Mouse (Mus musculus): ENCODE data around the gene Ccr10. TPM values are rescaled to one million over a fixed set of nuclear protein-coding genes. Genes with fewer than 3 reads are reported as not detected.

Gene Ccr10
- total and polyA plus RNA-seq, 3 experiments = not detected

- TF ChIP-seq MAZ (IDR thresholded peaks at IDR 0.05; ENCODE audit: low read depth, low read length) (no peak), TCF12 (IDR thresholded peaks at IDR 0.05; ENCODE audit: low read depth, low read length) (no peak), KAT2A (conservative IDR thresholded peaks at IDR 0.05; ENCODE audit: low read depth, low read length) (no peak)
These were observed 10.2 kb upstream of the Ccr10 start (continued) for GRCm38 (mm10) chr11:101185441-101185840.

- Histone ChIP-seq H3K36me3 (ENCODE audit: control insufficient read depth in 1 of 2, insufficient read depth in 2 of 2, low read length in 2 of 2) (peaks cover 0 to 9% of the 10 kb centered on the region in 2 experiments; a peak in 2 of 4 replicates), H3K27me3 (ENCODE audit: control insufficient read depth in 1 of 2, insufficient read depth in 2 of 2, low read length in 2 of 2) (no peaks in the 10 kb centered on the region), H3K9ac (ENCODE audit: control insufficient read depth, low read depth, low read length, poor library complexity, severe bottlenecking) (no peak overlapping the region), H3K9me3 (replicated peaks; ENCODE audit: insufficient read depth, low read length) (no peaks in the 10 kb centered on the region), H3K4me1 (ENCODE audit: control insufficient read depth in 1 of 2, insufficient read depth in 2 of 2, low read length in 2 of 2) (peaks cover 2 to 9% of the 10 kb centered on the region in 2 experiments), H3K27ac (ENCODE audit: control insufficient read depth, low read depth, low read length) (no peak overlapping the region), H3K79me2 (ENCODE audit: control insufficient read depth, insufficient read depth, low read length, poor library complexity) (no peaks in the 10 kb centered on the region), H3K4me3 (ENCODE audit: control insufficient read depth in 1 of 2, insufficient read depth in 1 of 2, low read depth in 2 of 2, low read length in 2 of 2) (no peak overlapping the region)
- TF ChIP-seq ZKSCAN1 (IDR thresholded peaks at IDR 0.05; ENCODE audit: low read depth, low read length) = no peak
- TF ChIP-seq GABPA (IDR thresholded peaks at IDR 0.05; ENCODE audit: low read depth, low read length) = no peak
- TF ChIP-seq RAD21 (IDR thresholded peaks at IDR 0.05; ENCODE audit: low read depth, low read length) = no peak
- DNase-seq (ENCODE audit: low read depth, low spot score) = no peak
These were observed 9.7 kb upstream of the Ccr10 start for GRCm38 (mm10) chr11:101184984-101185383.

GRCm38 (mm10) chr11:101182771-101183517 is 7.7 kb upstream of the Ccr10 start:
- H3K4me1 ChIP-seq (ENCODE audit: control insufficient read depth in 1 of 2, insufficient read depth in 2 of 2, low read length in 2 of 2) = no peaks in the 10 kb centered on the region
- no peaks in the 10 kb centered on the region for H3K9me3 ChIP-seq (replicated peaks; ENCODE audit: insufficient read depth, low read length)
- H3K79me2 ChIP-seq (ENCODE audit: control insufficient read depth, insufficient read depth, low read length, poor library complexity) = no peaks in the 10 kb centered on the region
- TF ChIP-seq SMC3 (IDR thresholded peaks at IDR 0.05; ENCODE audit: low read depth, low read length) = no peak
- TF ChIP-seq ZMIZ1 (IDR thresholded peaks at IDR 0.05; ENCODE audit: low read depth, low read length) = no peak
- TF ChIP-seq USF1 (IDR thresholded peaks at IDR 0.05; ENCODE audit: low read depth, low read length) = no peak
- no peak for TF ChIP-seq EP300 (IDR thresholded peaks at IDR 0.05; ENCODE audit: low read depth in 1 of 2, low read length in 2 of 2)
- no peak for DNase-seq (ENCODE audit: low read depth, low spot score)
- no peaks in the 10 kb centered on the region for H3K36me3 ChIP-seq (ENCODE audit: control insufficient read depth in 1 of 2, insufficient read depth in 2 of 2, low read length in 2 of 2)
- no peaks in the 10 kb centered on the region for H3K27me3 ChIP-seq (ENCODE audit: control insufficient read depth in 1 of 2, insufficient read depth in 2 of 2, low read length in 2 of 2)
- H3K27ac ChIP-seq (ENCODE audit: control insufficient read depth, low read depth, low read length) = no peak overlapping the region
- H3K4me3 ChIP-seq (ENCODE audit: control insufficient read depth in 1 of 2, insufficient read depth in 1 of 2, low read depth in 2 of 2, low read length in 2 of 2) = no peak overlapping the region
- H3K9ac ChIP-seq (ENCODE audit: control insufficient read depth, low read depth, low read length, poor library complexity, severe bottlenecking) = no peak overlapping the region

- no peaks in the 10 kb centered on the region for H3K27me3 ChIP-seq (ENCODE audit: control insufficient read depth in 1 of 2, insufficient read depth in 2 of 2, low read length in 2 of 2)
- no peak for TF ChIP-seq ZKSCAN1 (IDR thresholded peaks at IDR 0.05; ENCODE audit: low read depth, low read length)
- TF ChIP-seq MYC (IDR thresholded peaks at IDR 0.05; ENCODE audit: low read depth, low read length) = no peak
- no peak for TF ChIP-seq GATA1 (IDR thresholded peaks at IDR 0.05; ENCODE audit: low read depth, low read length)
- TF ChIP-seq MAX (IDR thresholded peaks at IDR 0.05; ENCODE audit: low read length) = no peak
- no peak for TF ChIP-seq USF2 (IDR thresholded peaks at IDR 0.05; ENCODE audit: borderline replicate concordance in 1 of 2, insufficient read depth in 1 of 2, low read depth in 1 of 2, low read length in 2 of 2)
- no peak for TF ChIP-seq HCFC1 (IDR thresholded peaks at IDR 0.05; ENCODE audit: low read depth, low read length)
- TF ChIP-seq ETS1 (IDR thresholded peaks at IDR 0.05; ENCODE audit: low read depth, low read length) = no peak
- no peak for TF ChIP-seq UBTF (IDR thresholded peaks at IDR 0.05; ENCODE audit: borderline replicate concordance, insufficient read depth, low read depth, low read length)
- TF ChIP-seq ELF1 (IDR thresholded peaks at IDR 0.05; ENCODE audit: low read depth, low read length) = no peak
- no peak for TF ChIP-seq TBP (IDR thresholded peaks at IDR 0.05; ENCODE audit: low read depth, low read length)
- TF ChIP-seq GABPA (IDR thresholded peaks at IDR 0.05; ENCODE audit: low read depth, low read length) = no peak
- TF ChIP-seq TCF12 (IDR thresholded peaks at IDR 0.05; ENCODE audit: low read depth, low read length) = no peak
- TF ChIP-seq SIN3A (IDR thresholded peaks at IDR 0.05; ENCODE audit: low read length) = no peak
- TF ChIP-seq ZC3H11A (IDR thresholded peaks at IDR 0.05; ENCODE audit: low read depth, low read length) = no peak
- TF ChIP-seq SMC3 (IDR thresholded peaks at IDR 0.05; ENCODE audit: low read depth, low read length) = no peak
- no peak for TF ChIP-seq MEF2A (IDR thresholded peaks at IDR 0.05; ENCODE audit: extremely low read depth, insufficient replicate concordance, low read depth, low read length, poor library complexity, severe bottlenecking)
These were observed 6.7 kb upstream of the Ccr10 start for GRCm38 (mm10) chr11:101181961-101182360.

More at GRCm38 (mm10) chr11:101181961-101182360, 6.7 kb upstream of the Ccr10 start:
- H3K9ac ChIP-seq (ENCODE audit: control insufficient read depth, low read depth, low read length, poor library complexity, severe bottlenecking) = no peak overlapping the region
- no peaks in the 10 kb centered on the region for H3K9me3 ChIP-seq (replicated peaks; ENCODE audit: insufficient read depth, low read length)
- H3K79me2 ChIP-seq (ENCODE audit: control insufficient read depth, insufficient read depth, low read length, poor library complexity) = no peaks in the 10 kb centered on the region
- no peaks in the 10 kb centered on the region for H3K4me1 ChIP-seq (ENCODE audit: control insufficient read depth in 1 of 2, insufficient read depth in 2 of 2, low read length in 2 of 2)
- no peaks in the 10 kb centered on the region for H3K36me3 ChIP-seq (ENCODE audit: control insufficient read depth in 1 of 2, insufficient read depth in 2 of 2, low read length in 2 of 2)
- DNase-seq (ENCODE audit: low read depth, low spot score) = no peak
- no peak overlapping the region for H3K4me3 ChIP-seq (ENCODE audit: control insufficient read depth in 1 of 2, insufficient read depth in 1 of 2, low read depth in 2 of 2, low read length in 2 of 2)
- H3K27ac ChIP-seq (ENCODE audit: control insufficient read depth, low read depth, low read length) = no peak overlapping the region

Measured in MEL (cell line).